Mouse (Mus musculus) stomach, postnatal 0 days (tissue): ENCODE measurements at regions not wholly inside any gene's neighbourhood (a gene's known extent, or its start where the extent isn't known, plus 50 kb on each side); places are given as distances from the start of the nearest gene placed in this dataset.
A peak's percentile ranks its signal among the peaks of the same experiment; 100 is the strongest.

ENCODE experiments used
- ATAC-seq: fragments of 200-750 bp; cut with Nextera tagmentation; 2 replicates; pipeline ENCODE4 v1.8.0; 2017; ENCODE audit not compliant: low FRiP score, low TSS enrichment
- DNase-seq: peaks from one replicate; pipeline ENCODE4 v3.0.0-alpha.2; 2016; ENCODE audit warnings: low spot score
- H3K27ac ChIP-seq: fragments of 300-500 bp; sonication (generic); replicated peaks from 2 replicates; pipeline ENCODE4 v1.5.1; 2014; ENCODE audit warnings: mild to moderate bottlenecking, control low read depth
- H3K27me3 ChIP-seq: fragments of 300-500 bp; sonication (generic); 2 replicates; pipeline ENCODE4 v1.6.1; 2014; ENCODE audit warnings: low read length; ENCODE audit not compliant: control insufficient read depth, insufficient read depth
- H3K36me3 ChIP-seq: fragments of 300-500 bp; sonication (generic); 2 replicates; pipeline ENCODE4 v1.6.1; 2014; ENCODE audit warnings: low read length, mixed read lengths; ENCODE audit not compliant: control insufficient read depth, insufficient read depth
- H3K4me1 ChIP-seq: fragments of 300-500 bp; sonication (generic); replicated peaks from 2 replicates; pipeline ENCODE4 v1.6.1; 2014; ENCODE audit warnings: antibody characterized with exemption; ENCODE audit not compliant: control insufficient read depth, insufficient read depth
- H3K4me2 ChIP-seq: fragments of 300-500 bp; sonication (generic); replicated peaks from 2 replicates; pipeline ENCODE4 v1.6.1; 2014; ENCODE audit warnings: low read depth, mild to moderate bottlenecking, control low read depth, moderate library complexity
- H3K4me3 ChIP-seq: fragments of 300-500 bp; sonication (generic); 2 replicates; pipeline ENCODE4 v1.5.1; 2014; ENCODE audit warnings: low read depth, low read length, control low read depth
- H3K9ac ChIP-seq: fragments of 300-500 bp; sonication (generic); 2 replicates; pipeline ENCODE4 v1.6.1; 2014; ENCODE audit warnings: mild to moderate bottlenecking, low read length, control low read depth, mixed read lengths
- H3K9me3 ChIP-seq: fragments of 300-500 bp; sonication (generic); 2 replicates; pipeline ENCODE4 v1.6.1; 2016; ENCODE audit warnings: low read length; ENCODE audit not compliant: control insufficient read depth
- CTCF ChIP-seq: IDR thresholded peaks from 2 replicates; pipeline ENCODE4 v1.5.1; 2016; ENCODE audit warnings: antibody characterized with exemption, low read depth, mild to moderate bottlenecking, moderate library complexity
- EP300 ChIP-seq: optimal IDR thresholded peaks from 2 replicates; pipeline ENCODE3; 2016; ENCODE audit warnings: antibody characterized with exemption
- WGBS: fragments of 180-500 bp; shearing (Covaris S2); extraction: QIAGEN DNeasy Blood & Tissue Kit; methylation state at CpG from one replicate; pipeline ENCODE4 v1.1.7; 2014; 5-methylcytosine and 5-hydroxymethylcytosine counted together

DNA sequence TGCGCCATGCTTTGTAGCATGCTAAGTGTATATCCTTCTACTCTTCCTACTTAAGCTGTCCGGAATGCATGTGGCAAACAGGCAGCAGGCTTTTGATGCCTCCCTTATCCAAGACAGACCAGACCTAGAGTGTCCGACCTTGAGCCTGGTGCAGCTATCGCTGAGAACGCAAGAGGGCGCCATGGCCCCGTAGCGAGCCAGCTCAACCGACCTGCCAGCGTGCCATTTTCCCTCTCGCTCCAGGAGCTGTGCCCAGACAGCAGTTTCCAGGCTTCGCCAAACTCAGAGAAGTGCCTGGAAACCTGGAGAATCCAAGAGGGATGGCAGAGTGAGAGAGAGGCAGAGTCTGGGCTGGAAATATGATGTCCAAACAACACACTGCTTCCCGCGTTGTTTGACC, 155.8 kb upstream of the Gm12830 start:
- H3K27me3 ChIP-seq = peaks cover 8% of the 10 kb centered on the region; the same call in 1 of the 2 replicates

DNA sequence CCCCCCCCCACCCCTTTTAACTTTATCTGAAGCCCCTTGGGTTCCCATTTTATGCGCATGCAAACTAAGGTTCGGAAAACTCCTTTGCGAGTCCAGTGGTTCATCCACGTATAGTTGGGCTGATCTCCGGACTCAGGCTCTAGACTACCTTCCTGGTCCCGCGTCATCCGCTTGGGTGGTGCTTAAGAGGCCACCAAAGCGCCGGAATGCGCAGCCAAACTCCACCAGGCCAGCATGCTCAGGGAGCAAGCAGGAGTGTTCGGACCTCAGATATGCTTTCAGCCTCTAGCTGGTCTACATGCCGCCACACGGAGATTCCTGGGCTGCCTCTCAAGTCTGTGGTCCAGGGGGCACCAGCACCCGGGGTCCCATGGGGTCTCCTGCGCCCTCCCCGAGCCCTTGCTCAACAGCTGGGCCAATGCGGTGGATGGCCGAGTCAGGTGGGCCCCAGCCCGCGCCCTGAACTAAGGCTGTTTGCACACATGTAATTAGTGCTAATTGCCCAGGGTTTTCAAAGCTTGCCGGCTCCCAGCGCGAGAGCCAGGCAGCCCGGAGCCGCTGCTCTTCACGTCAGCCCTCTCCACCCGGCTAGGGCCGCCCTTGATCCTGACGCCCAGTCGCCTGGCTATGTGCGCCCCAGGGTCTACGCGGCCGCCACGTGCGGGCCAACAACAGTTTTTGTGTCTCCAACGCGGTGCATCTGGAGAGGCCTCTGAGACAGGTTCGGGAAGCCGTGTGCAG, 155.1 kb upstream of the Gm12830 start:
- Histone ChIP-seq H3K27me3 (peaks cover 8% of the 10 kb centered on the region; the same call in 1 of the 2 replicates), H3K9ac (no peak overlapping the region), H3K4me2 (peak overlapping the region; percentile 42), H3K9me3 (no peaks in the 10 kb centered on the region), H3K4me3 (peak overlapping the region; percentile 25), H3K27ac (no peak overlapping the region), H3K36me3 (no peaks in the 10 kb centered on the region), H3K4me1 (no peaks in the 10 kb centered on the region)
- 15% methylated on average over 41 of the region's 41 CpGs for WGBS
- DNase-seq (peak; percentile 32), ATAC-seq (peak; percentile 10; the same call in 1 of the 2 replicates)
- TF ChIP-seq EP300 (no peak), CTCF (no peak)

More for the DNA sequence above, 155.8 kb upstream of the Gm12830 start:
- Histone ChIP-seq H3K4me3 (peak overlapping the region; percentile 25), H3K4me1 (no peaks in the 10 kb centered on the region), H3K4me2 (peak overlapping the region; percentile 42), H3K36me3 (no peaks in the 10 kb centered on the region), H3K27ac (no peak overlapping the region), H3K9ac (no peak overlapping the region), H3K9me3 (no peaks in the 10 kb centered on the region)
- TF ChIP-seq EP300 (no peak), CTCF (peak; percentile 98)
- ATAC-seq = peak; percentile 86
- WGBS = 4% methylated on average over 14 of the region's 14 CpGs
- peak; percentile 87 for DNase-seq

DNA sequence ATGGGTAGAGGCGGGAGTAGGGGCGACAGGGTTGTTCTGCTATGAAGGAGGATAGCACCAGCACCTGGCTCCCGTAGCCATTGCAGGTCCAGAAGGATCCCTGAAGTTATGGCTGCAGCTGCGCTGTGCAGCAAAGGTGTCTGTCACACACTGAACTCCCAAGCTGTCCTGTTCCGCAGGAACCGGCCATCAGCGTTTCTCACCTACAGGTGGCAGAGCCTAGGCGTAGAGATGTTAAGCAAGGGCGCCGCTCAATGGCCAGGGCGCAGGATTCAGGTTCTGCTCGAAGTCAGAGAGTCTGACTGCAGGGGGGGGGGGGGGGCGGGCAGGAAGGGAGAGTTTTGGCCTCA, 154.6 kb upstream of the Gm12830 start:
- H3K27me3 ChIP-seq = peaks cover 8% of the 10 kb centered on the region; the same call in 1 of the 2 replicates
- WGBS = 30% methylated on average over 12 of the region's 13 CpGs
- DNase-seq (peak; percentile 43), ATAC-seq (0 out of 2 replicates have a peak, but pooled peaks have one; percentile 32)
- peak overlapping the region; percentile 37 for H3K4me2 ChIP-seq
- TF ChIP-seq EP300 = no peak
- TF ChIP-seq CTCF = peak; percentile 53
- peak overlapping the region; percentile 25; the same call in 1 of the 2 replicates for H3K4me3 ChIP-seq
- H3K9me3 ChIP-seq = no peaks in the 10 kb centered on the region
- no peak overlapping the region for H3K27ac ChIP-seq
- H3K36me3 ChIP-seq = no peaks in the 10 kb centered on the region
- no peaks in the 10 kb centered on the region for H3K4me1 ChIP-seq
- H3K9ac ChIP-seq = no peak overlapping the region

DNA sequence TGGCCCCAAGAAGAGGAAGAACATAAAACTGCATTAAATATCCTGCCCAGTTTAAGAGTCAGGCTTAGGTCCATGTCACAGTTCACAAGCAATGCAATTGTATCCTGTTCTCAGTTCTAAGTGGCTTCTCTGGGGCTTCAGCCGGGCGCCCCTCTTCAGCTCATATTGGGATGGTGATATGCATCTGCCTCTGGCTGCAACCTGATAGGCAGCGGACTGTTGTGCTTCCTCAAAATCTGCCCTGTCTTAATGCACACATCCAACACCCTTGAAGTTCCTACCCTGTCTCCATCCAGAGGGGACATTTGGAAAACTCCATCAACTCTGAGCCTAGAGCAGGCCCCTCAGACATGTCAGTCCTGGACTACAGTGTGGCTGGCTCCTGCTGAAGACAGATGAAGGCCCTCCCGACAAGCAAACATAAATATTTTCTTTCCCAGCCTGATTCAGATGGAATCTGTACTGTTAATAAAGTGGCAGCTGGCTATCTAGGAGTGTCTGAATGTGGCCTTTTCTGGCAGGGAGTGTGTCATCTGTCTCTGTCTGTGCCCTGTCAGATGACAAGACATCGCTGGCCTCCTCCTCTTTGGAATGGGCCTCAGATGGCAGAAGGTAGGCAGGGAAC, 149.3 kb upstream of the Gm12830 start:
- 57% methylated on average over 5 of the region's 5 CpGs for WGBS
- ATAC-seq (no peak), DNase-seq (no peak)
- Histone ChIP-seq H3K9me3 (no peaks in the 10 kb centered on the region), H3K27ac (no peak overlapping the region), H3K4me1 (no peaks in the 10 kb centered on the region), H3K36me3 (no peaks in the 10 kb centered on the region), H3K4me3 (no peak overlapping the region), H3K4me2 (no peak overlapping the region), H3K9ac (no peak overlapping the region), H3K27me3 (no peaks in the 10 kb centered on the region; the same call in 1 of the 2 replicates)
- TF ChIP-seq CTCF (no peak), EP300 (no peak)

DNA sequence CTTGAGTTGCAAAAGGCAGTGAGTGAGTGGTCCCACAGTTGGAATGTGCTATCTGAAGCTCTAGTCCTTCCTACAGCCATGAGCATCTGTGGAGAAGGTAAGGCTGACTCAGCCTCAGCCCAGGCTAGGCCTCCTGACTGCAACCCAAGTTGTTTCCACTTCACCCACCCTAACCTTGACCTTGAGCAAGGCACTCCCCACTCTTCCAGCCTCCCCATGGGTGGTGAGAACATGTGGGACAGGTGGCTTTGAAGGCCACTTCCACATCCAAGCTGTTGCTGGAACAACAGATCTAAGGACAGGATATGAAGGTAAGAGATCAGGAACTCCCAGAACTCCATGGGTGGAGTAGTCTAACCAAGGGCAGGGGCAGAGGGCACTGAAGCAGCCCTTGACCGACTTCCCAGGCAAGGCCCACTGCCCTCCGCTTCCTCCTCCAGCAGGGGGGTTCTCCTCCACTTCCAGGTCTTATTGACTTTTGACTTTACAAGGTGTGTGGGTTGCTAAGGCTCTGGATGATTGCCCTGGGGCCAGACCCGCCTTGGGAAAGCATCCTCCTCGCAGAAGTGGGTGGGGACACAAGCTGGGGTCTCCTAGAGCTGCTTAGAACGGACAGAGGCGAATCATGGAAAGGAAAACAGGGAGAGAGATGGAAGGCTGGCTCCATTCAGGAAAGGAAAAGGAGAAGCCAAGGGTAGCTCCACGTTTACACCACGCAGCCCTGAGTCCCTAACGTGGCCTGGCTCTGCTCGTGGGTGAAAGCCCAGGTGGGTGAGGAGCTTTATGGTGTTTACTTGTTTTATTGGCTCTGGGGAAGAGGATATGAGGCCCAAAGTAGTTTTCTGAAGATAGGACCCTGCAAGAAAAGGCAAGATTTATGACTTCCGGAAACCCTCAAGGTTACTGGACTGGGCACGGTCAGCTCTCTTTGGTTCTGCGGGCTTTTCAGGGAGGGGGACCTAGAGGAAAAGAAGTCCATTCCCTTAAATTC, 144.3 kb upstream of the Gm12830 start:
- H3K4me2 ChIP-seq = no peak overlapping the region
- H3K27ac ChIP-seq = no peak overlapping the region
- 68% methylated on average over 13 of the region's 13 CpGs for WGBS
- H3K36me3 ChIP-seq = no peaks in the 10 kb centered on the region
- H3K9ac ChIP-seq = no peak overlapping the region
- peak; percentile 72 for ATAC-seq
- peak; percentile 27 for DNase-seq
- no peak overlapping the region for H3K4me3 ChIP-seq
- TF ChIP-seq CTCF (no peak), EP300 (no peak)
- no peaks in the 10 kb centered on the region for H3K4me1 ChIP-seq
- H3K9me3 ChIP-seq = no peaks in the 10 kb centered on the region
- H3K27me3 ChIP-seq = no peaks in the 10 kb centered on the region
